Mouse (Mus musculus) intestine, postnatal 0 days (tissue): Measurements from ENCODE around the gene Pnpla6. TPM values are rescaled to one million over a fixed set of nuclear protein-coding genes. Genes with fewer than 3 reads are reported as not detected.
A peak's percentile ranks its signal among the peaks of the same experiment; 100 is the strongest.

Experiments used
- ATAC-seq: fragments of 200-750 bp; cut with Nextera tagmentation; 2 replicates; pipeline ENCODE4 v1.8.0; 2017; ENCODE audit warnings: mild to moderate bottlenecking, moderate TSS enrichment, moderate library complexity
- H3K27ac ChIP-seq: fragments of 300-500 bp; sonication (generic); 2 replicates; pipeline ENCODE4 v1.5.1; 2014; ENCODE audit warnings: mild to moderate bottlenecking, low read depth, low read length, moderate library complexity
- H3K27me3 ChIP-seq: fragments of 300-500 bp; sonication (generic); replicated peaks from 2 replicates; pipeline ENCODE4 v1.6.1; 2014; ENCODE audit warnings: low read length, mixed read lengths; ENCODE audit not compliant: control insufficient read depth, insufficient read depth
- H3K36me3 ChIP-seq: fragments of 300-500 bp; sonication (generic); 2 replicates; pipeline ENCODE4 v1.6.1; 2014; ENCODE audit warnings: mild to moderate bottlenecking, moderate library complexity; ENCODE audit not compliant: control insufficient read depth, insufficient read depth
- H3K4me1 ChIP-seq: fragments of 300-500 bp; sonication (generic); replicated peaks from 2 replicates; pipeline ENCODE4 v1.6.1; 2014; ENCODE audit warnings: antibody characterized with exemption, low read length, mixed read lengths; ENCODE audit not compliant: control insufficient read depth, insufficient read depth
- H3K4me2 ChIP-seq: fragments of 300-500 bp; sonication (generic); replicated peaks from 2 replicates; pipeline ENCODE4 v1.6.1; 2014; ENCODE audit warnings: low read depth, mild to moderate bottlenecking, moderate library complexity
- H3K4me3 ChIP-seq: fragments of 300-500 bp; sonication (generic); 2 replicates; pipeline ENCODE4 v1.5.1; 2014; ENCODE audit warnings: low read depth, low read length
- H3K9ac ChIP-seq: fragments of 300-500 bp; sonication (generic); 2 replicates; pipeline ENCODE4 v1.6.1; 2014; ENCODE audit warnings: mild to moderate bottlenecking, low read depth, low read length
- H3K9me3 ChIP-seq: fragments of 300-500 bp; sonication (generic); 2 replicates; pipeline ENCODE4 v1.6.1; 2016; ENCODE audit warnings: mixed run types; ENCODE audit not compliant: control insufficient read depth
- CTCF ChIP-seq: sonication (generic); IDR thresholded peaks from 2 replicates; pipeline ENCODE4 v1.5.1; 2016; ENCODE audit warnings: low read depth, mild to moderate bottlenecking, control low read depth, antibody characterized with exemption, moderate library complexity
- WGBS: fragments of 180-500 bp; shearing (Covaris S2); extraction: QIAGEN DNeasy Blood & Tissue Kit; methylation state at CpG from one replicate; pipeline ENCODE4 v1.1.7; 2014; 5-methylcytosine and 5-hydroxymethylcytosine counted together
- polyA plus RNA-seq: library from polyadenylated mRNA; unstranded; fragments of >200 nt; fragmentation: Nextera tagmentation; extraction: Ambion mirVana; gene quantifications from 2 replicates; pipeline ENCODE4 v1.2.1, GENCODE M21; 2015

Gene Pnpla6
- polyA plus RNA-seq, 1 experiment from 2014 or later = 36.1 TPM

DNA sequence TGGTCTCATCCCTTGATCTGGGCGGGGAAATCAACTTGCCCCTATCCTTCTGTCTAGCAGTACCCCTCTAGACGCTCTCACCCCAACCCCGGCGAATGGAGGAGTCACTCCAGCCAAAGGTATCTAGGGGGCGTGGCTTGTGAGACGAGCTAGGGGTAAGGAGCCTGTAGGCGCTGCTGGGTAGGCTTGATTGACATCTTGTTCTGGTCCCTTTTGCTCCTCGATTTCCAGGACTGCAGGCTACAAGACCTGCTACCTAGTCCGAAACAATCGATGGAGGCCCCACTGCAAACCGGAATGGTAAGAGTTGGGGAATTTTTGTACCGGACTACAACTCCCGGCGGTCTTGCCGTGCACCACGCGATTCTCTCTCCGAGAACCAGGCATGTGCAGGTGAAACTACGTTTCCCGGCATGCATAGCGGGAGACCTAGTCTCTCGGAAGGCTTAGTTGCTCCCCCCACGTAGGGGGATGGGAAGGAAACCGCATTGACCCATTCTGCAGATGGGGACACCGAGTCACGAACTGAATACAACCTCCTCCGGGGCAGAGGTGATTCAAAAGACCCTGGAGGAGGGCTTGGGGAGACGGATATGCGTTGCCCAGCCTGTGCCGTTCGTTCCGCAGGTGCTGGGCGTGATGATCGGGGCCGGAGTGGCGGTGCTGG is 1.4 kb downstream of the Pnpla6 start:
- Histone ChIP-seq H3K4me3 (peak overlapping the region; percentile 76), H3K27ac (peak overlapping the region; percentile 86), H3K9ac (peak overlapping the region; percentile 58), H3K4me2 (peak overlapping the region; percentile 91), H3K4me1 (no peaks in the 10 kb centered on the region), H3K27me3 (no peaks in the 10 kb centered on the region), H3K9me3 (no peaks in the 10 kb centered on the region), H3K36me3 (peaks cover 34% of the 10 kb centered on the region)
- 0% methylated on average over 36 of the region's 36 CpGs for WGBS
- peak; percentile 82 for ATAC-seq
- TF ChIP-seq CTCF = no peak

GRCm38 (mm10) chr8:3517117-3517495 is 1.9 kb downstream of the Pnpla6 start:
- 4% methylated on average over 16 of the region's 16 CpGs for WGBS
- H3K36me3 ChIP-seq = peaks cover 34% of the 10 kb centered on the region

DNA sequence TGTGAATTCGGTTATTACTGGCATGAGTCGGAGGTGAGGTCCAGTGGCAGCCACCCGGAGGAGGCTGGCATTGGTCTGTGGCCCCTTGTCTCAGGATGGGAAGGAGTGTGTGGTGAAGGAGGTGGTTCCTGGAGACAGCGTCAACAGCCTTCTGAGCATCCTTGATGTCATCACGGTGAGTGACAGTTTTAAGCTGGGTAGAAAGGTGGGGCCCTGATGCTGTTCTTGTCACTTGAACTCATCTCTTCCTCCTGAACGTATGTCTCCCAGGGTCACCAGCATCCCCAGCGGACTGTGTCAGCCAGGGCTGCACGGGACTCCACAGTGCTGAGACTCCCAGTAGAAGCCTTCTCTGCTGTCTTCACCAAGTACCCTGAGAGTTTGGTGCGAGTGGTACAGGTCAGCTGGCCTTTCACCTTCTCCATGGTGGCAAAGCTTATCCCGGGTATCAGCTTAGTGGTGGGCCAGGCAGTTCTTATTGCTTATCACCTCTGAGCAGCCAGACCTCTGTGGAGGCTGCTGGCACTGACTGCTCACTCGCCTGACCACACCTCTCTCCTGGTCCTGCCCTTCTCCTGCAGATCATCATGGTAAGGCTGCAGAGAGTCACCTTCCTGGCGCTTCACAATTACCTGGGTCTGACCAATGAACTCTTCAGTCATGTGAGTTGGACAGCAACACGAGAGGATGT is 7.0 kb downstream of the Pnpla6 start:
- no peaks in the 10 kb centered on the region for H3K4me1 ChIP-seq
- no peaks in the 10 kb centered on the region for H3K27me3 ChIP-seq
- no peak overlapping the region for H3K4me2 ChIP-seq
- no peaks in the 10 kb centered on the region for H3K9me3 ChIP-seq
- peaks cover 53% of the 10 kb centered on the region for H3K36me3 ChIP-seq
- H3K27ac ChIP-seq = no peak overlapping the region
- H3K4me3 ChIP-seq = no peak overlapping the region
- TF ChIP-seq CTCF = no peak
- 91% methylated on average over 13 of the region's 13 CpGs for WGBS
- ATAC-seq = no peak
- H3K9ac ChIP-seq = no peak overlapping the region

More at GRCm38 (mm10) chr8:3517117-3517495, 1.9 kb downstream of the Pnpla6 start:
- no peak for ATAC-seq
- Histone ChIP-seq H3K4me1 (no peaks in the 10 kb centered on the region), H3K4me2 (peak overlapping the region; percentile 91), H3K9ac (peak overlapping the region; percentile 24; the same call in 1 of the 2 replicates), H3K27me3 (no peaks in the 10 kb centered on the region), H3K4me3 (peak overlapping the region; percentile 76), H3K27ac (peak overlapping the region; percentile 17; the same call in 1 of the 2 replicates), H3K9me3 (no peaks in the 10 kb centered on the region)
- no peak for TF ChIP-seq CTCF

DNA sequence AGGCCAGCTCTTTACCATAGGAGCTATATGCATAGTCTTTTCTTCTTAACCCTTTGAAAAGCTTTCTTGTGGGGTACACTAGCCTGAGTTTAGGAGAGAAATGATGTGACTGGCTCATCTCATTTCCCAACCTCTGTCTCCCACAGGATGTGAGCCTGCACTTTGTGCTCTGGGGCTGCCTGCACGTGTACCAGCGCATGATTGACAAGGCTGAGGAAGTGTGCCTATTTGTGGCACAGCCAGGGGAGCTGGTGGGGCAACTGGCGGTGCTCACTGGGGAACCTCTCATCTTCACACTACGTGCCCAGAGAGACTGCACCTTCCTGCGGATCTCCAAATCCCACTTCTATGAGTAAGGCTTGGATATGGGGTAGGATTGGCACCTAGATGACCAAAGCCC is 15.6 kb downstream of the Pnpla6 start:
- Histone ChIP-seq H3K4me1 (no peaks in the 10 kb centered on the region), H3K9me3 (no peaks in the 10 kb centered on the region), H3K27me3 (no peaks in the 10 kb centered on the region), H3K36me3 (peaks cover 64% of the 10 kb centered on the region), H3K4me3 (no peak overlapping the region), H3K4me2 (no peak overlapping the region), H3K27ac (no peak overlapping the region), H3K9ac (no peak overlapping the region)
- ATAC-seq = no peak
- no peak for TF ChIP-seq CTCF
- 92% methylated on average over 5 of the region's 5 CpGs for WGBS

DNA sequence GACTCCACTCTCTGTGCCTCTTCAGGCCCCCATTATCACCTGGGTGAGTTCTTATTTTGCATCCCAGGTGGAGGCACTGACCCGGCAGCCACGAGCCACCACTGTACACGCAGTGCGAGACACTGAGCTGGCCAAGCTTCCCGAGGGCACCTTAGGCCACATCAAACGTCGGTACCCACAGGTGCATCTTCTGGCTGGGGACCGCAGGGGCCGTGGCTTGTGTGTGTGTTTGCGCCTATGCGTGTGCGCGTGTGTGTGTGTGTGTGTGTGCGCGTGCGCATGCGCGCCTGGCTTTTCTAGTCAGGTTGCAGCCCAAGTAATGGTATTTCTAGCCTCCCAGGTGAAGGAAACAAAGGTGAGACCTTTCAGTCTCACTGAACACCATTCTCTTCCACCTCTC is 16.8 kb downstream of the Pnpla6 start:
- no peaks in the 10 kb centered on the region for H3K27me3 ChIP-seq
- H3K9ac ChIP-seq = no peak overlapping the region
- H3K27ac ChIP-seq = no peak overlapping the region
- H3K9me3 ChIP-seq = no peaks in the 10 kb centered on the region
- H3K4me2 ChIP-seq = no peak overlapping the region
- ATAC-seq = no peak
- 94% methylated on average over 18 of the region's 18 CpGs for WGBS
- H3K4me1 ChIP-seq = no peaks in the 10 kb centered on the region
- H3K4me3 ChIP-seq = no peak overlapping the region
- TF ChIP-seq CTCF = no peak
- peaks cover 68% of the 10 kb centered on the region for H3K36me3 ChIP-seq

GRCm38 (mm10) chr8:3536053-3536841 is 21.1 kb downstream of the Pnpla6 start:
- ATAC-seq = peak; percentile 52
- 61% methylated on average over 15 of the region's 15 CpGs for WGBS
- Histone ChIP-seq H3K9me3 (no peaks in the 10 kb centered on the region), H3K4me1 (no peaks in the 10 kb centered on the region), H3K27me3 (no peaks in the 10 kb centered on the region), H3K4me3 (no peak overlapping the region), H3K27ac (no peak overlapping the region), H3K4me2 (no peak overlapping the region), H3K9ac (no peak overlapping the region), H3K36me3 (peaks cover 84% of the 10 kb centered on the region)
- TF ChIP-seq CTCF = no peak
